Mouse (Mus musculus) cortical plate, adult 2 months (tissue): ENCODE measurements around the gene Dolk. TPM values are rescaled to one million over a fixed set of nuclear protein-coding genes. Genes with fewer than 3 reads are reported as not detected.
A peak's percentile ranks its signal among the peaks of the same experiment; 100 is the strongest.

ENCODE experiments used
- H3K27ac ChIP-seq: fragments of 200-500 bp; 2 replicates; pipeline ENCODE4 v1.5.1; 2012; ENCODE audit warnings: low read length, control low read depth, inconsistent platforms; ENCODE audit not compliant: insufficient read depth
- H3K4me1 ChIP-seq: fragments of 200-500 bp; 2 replicates; pipeline ENCODE4 v1.6.1; 2011; ENCODE audit warnings: low read length; ENCODE audit not compliant: control insufficient read depth, insufficient read depth
- H3K4me3 ChIP-seq: fragments of 200-500 bp; 2 replicates; pipeline ENCODE4 v1.5.1; 2011; ENCODE audit warnings: mild to moderate bottlenecking, low read length, control low read depth; ENCODE audit not compliant: insufficient read depth
- CTCF ChIP-seq: fragments of 200-500 bp; IDR thresholded peaks from 2 replicates; pipeline ENCODE4 v1.5.1; 2011; ENCODE audit warnings: mild to moderate bottlenecking, control low read depth, low read length; ENCODE audit not compliant: insufficient read depth; ENCODE audit errors: extremely low read depth
- POLR2A ChIP-seq: fragments of 200-500 bp; IDR thresholded peaks from 2 replicates; pipeline ENCODE4 v1.6.1; 2011; ENCODE audit warnings: mild to moderate bottlenecking, low read length, control low read depth; ENCODE audit not compliant: insufficient read depth; ENCODE audit errors: extremely low read depth
- polyA plus RNA-seq: library from polyadenylated mRNA; depleted of rRNA; stranded (reverse); fragments of >200 nt; gene quantifications from 2 replicates; pipeline ENCODE4 v1.2.3, GENCODE M21; 2012

The Dolk gene
- polyA plus RNA-seq, 1 experiment = 16.7 TPM

DNA sequence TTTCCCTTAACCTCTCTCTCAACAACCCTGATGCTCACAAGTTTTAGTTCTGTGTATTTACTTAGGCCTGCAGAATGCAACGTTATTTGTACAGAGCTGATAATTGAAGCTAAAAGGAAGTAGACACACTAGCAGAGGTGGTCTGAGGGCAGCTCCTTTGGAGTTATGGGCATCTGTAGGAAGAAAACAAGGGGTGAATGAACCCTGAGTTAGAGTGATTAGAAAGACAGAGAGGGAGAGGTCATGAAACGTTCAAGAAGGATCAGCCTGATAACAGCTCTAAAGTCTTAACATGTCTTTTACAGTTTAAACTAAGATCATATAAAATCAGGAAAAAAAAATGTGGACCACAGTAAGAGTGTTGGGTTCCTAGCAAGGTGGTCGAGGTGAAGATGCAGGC is 23.2 kb upstream of the Dolk start:
- H3K4me3 ChIP-seq = no peak overlapping the region
- TF ChIP-seq CTCF = no peak
- no peak for TF ChIP-seq POLR2A
- H3K27ac ChIP-seq = no peak overlapping the region
- H3K4me1 ChIP-seq = no peaks in the 10 kb centered on the region

DNA sequence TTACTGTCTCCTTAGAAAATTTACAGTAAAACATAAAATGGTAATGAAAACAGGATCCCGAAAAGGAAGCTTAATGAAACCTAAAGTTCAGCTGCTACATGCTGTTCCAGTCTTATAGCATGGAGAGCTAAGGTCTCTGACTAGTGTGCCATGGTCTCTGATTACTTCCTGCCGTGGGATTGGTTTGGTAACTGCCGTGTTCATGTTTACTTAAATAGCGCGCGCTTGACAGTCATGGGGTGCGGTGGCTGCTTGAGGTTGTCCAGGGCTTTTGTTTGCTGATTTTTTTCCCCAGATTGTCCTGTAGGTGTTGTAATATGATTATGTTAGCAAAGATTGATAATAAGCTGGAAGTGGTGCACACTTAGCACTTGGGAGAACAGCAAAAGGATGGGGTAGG is 20.0 kb upstream of the Dolk start:
- Histone ChIP-seq H3K4me1 (no peaks in the 10 kb centered on the region), H3K4me3 (no peak overlapping the region), H3K27ac (no peak overlapping the region)
- TF ChIP-seq POLR2A (no peak), CTCF (no peak)

DNA sequence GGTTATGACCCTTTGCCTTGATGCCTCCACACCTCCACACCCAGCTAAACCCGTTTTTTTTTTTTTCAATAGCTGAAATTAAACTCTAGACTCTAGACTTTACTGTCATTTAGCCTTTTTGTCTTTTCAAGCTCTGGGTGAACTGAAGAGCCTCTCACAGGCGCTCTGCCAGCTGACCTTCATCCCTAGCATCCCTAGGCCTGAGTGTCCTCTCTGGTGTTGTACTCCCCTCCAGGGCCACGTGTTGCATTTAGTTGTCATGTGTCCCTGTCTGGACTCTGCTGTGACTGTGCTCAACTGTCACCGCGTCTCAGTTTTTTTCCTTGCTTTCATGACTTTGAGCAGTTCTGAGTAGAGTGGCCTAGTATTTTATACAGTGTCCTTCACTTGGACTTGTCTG is 13.8 kb upstream of the Dolk start:
- no peak overlapping the region for H3K4me3 ChIP-seq
- no peaks in the 10 kb centered on the region for H3K4me1 ChIP-seq
- no peak overlapping the region for H3K27ac ChIP-seq
- TF ChIP-seq POLR2A = no peak

DNA sequence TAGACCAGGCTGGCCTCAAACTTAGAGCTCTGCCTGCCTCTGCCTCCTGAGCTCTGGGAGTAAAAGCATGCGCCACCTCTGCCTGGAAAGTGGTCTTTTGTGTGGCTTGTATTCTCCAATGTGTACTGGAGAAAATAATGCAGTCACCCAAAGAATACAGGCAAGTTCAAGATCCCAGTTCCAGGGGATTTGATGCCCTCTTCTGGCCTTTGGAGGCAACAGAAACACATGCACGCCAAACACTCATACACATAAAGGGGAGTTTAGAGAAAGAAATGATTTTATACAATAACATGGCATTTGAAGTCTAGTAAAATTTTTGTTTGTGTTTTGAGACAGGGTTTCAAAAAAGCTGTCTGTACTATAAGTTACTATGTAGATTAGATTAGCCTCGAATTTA is 13.4 kb upstream of the Dolk start:
- no peak overlapping the region for H3K27ac ChIP-seq
- H3K4me1 ChIP-seq = no peaks in the 10 kb centered on the region
- H3K4me3 ChIP-seq = no peak overlapping the region
- no peak for TF ChIP-seq CTCF
- TF ChIP-seq POLR2A = no peak

DNA sequence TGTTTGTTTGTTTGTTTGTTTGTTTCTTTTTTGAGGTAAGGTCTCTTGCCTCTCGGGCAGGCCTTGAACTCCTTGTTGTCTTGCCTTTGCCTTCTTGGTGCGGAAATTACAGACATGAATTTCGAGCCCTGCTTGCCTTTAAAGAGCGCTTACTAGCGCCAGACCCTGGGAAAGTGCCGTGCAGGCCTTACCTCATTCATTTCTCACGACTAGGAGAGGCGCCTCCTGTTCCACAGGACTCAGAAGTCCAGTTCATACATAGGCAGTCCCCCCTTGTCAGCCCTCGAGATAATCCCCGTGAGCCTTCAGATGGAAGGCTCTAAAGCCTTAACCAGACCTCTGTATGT is 866 bp upstream of the Dolk start:
- Histone ChIP-seq H3K4me1 (peaks cover 4% of the 10 kb centered on the region; the same call in 1 of the 2 replicates), H3K27ac (no peak overlapping the region), H3K4me3 (peak overlapping the region; percentile 83)
- TF ChIP-seq CTCF (no peak), POLR2A (no peak)

DNA sequence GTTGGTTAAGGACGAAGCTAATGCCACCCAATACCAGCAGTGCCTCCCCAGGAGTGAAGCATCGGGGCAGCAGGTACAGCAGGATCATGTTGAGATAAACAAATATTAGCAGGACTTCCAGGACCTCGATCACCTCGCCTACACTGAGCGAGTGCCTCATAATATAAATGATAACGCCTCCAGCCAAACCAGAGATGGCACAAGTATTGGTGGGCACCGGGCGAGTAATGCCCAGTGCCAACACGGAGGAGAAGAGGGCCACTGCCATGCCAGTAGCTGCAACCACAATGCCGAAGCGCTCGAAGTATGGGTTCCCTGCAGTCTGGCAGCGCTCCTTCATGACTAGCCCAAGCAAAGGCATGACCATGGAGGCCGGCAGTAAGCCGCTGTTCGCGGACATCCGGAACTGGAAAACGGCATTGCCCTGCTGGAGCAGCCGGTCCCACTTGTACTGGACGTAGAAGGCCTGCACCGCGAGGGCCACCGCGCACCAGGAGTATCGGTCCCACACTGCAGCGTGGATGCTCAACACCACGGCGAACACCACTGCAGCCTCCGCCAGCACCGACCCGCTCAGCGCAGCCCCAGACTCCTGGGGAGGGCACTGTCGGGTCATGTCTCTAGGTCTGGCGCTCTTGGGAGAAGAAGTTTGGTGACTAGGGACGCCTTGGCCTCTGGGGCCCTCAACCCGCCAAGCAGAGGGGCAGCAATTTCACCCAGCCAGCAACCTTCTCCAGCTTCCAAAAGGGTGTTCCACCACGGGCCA is 535 bp downstream of the Dolk start:
- TF ChIP-seq CTCF (no peak), POLR2A (no peak)
- peaks cover 4% of the 10 kb centered on the region; the same call in 1 of the 2 replicates for H3K4me1 ChIP-seq
- H3K4me3 ChIP-seq = peak overlapping the region; percentile 83
- H3K27ac ChIP-seq = no peak overlapping the region

DNA sequence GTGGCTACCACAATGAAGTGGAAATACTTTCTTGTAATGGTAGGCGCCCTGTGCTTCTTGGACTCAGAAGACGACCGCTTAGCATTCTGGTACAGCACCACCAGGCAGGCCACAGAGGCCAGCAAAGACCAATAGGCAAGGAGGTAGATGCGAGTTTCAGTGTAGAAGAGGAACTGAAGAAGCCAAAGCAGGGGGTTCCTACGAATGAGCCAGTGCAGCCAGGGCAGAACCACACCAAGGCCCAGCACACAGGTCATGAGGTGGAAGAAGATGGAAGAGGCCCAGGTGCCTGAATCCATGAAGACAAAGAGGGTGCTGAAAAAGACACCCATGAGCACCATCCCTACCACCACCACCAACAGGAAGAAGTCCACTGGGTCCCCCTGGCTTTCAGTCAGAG is 1.1 kb downstream of the Dolk start:
- no peak overlapping the region for H3K27ac ChIP-seq
- H3K4me1 ChIP-seq = peaks cover 4% of the 10 kb centered on the region; the same call in 1 of the 2 replicates
- peak overlapping the region; percentile 83; the same call in 1 of the 2 replicates for H3K4me3 ChIP-seq
- TF ChIP-seq CTCF = no peak
- no peak for TF ChIP-seq POLR2A

DNA sequence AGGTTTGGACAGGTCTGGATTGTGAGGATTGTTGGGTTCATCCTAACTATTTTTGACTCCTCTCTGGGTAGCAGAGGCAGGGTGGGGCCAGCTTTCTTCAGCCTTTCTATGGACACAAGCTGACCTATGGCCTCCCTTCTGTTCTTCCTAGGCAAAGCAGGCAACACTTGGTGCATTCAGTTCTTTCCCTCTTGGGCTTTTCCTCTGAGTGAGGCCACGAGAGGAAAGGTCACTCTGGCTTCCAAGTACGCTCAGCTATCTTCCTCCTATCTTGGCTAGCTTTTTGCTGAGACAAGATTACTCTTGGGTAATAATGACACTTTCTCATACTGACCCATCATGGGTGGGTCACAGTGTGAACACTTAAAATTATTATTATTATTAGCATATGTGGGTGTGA is 2.9 kb downstream of the Dolk start:
- H3K4me1 ChIP-seq = peaks cover 4% of the 10 kb centered on the region; the same call in 1 of the 2 replicates
- no peak overlapping the region for H3K4me3 ChIP-seq
- H3K27ac ChIP-seq = no peak overlapping the region
- TF ChIP-seq POLR2A = no peak
- no peak for TF ChIP-seq CTCF

DNA sequence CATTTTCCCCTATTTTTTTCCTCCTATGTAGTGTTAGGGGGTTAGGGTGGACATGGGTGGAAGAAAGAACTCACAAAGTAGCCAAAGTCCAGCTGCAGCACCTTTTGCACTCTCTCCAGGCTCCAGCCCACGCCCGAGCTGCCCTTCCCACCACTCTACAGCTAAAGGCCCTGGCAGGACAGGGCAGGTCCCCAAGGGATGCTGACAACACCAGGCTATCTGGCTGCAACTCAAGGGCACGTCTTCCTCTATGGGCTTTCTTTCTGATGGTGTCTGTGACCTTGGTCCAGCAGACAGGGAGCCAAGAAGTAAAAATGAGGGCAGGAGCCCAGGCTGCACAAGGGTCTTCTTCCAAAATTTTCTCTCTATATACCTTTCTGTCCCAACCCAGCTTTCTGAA is 4.5 kb downstream of the Dolk start:
- Histone ChIP-seq H3K27ac (no peak overlapping the region), H3K4me3 (no peak overlapping the region), H3K4me1 (peaks cover 4% of the 10 kb centered on the region; the same call in 1 of the 2 replicates)
- TF ChIP-seq CTCF (no peak), POLR2A (no peak)

DNA sequence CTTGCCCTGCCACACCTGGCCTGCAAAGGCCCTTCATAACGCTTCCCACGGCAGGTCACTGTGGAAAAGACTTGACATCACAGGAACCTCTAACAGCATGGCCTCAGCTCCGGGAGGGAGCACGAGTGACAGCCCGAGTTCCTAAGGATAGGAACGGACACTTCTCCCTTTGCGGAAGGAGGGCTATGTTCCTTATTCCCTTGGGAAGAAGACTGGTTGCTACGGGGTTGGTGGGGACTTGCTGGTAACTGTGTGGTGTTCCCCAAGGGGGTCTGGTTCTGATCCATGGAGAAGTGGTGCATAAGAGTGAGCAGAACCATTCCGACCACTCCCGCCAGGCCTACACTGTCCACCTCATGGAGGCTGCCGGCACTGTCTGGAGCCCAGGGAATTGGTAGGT is 5.4 kb downstream of the Dolk start, which contains the start of gene Gm28038:
Gm28038 (plus strand) TSS at position 301 of the 400 bp plus-strand sequence.
- peaks cover 4% of the 10 kb centered on the region; the same call in 1 of the 2 replicates for H3K4me1 ChIP-seq
- no peak within 1 kb of the TSS for H3K27ac ChIP-seq
- H3K4me3 ChIP-seq = no peak within 1 kb of the TSS
- TF ChIP-seq POLR2A (no peak), CTCF (no peak)

DNA sequence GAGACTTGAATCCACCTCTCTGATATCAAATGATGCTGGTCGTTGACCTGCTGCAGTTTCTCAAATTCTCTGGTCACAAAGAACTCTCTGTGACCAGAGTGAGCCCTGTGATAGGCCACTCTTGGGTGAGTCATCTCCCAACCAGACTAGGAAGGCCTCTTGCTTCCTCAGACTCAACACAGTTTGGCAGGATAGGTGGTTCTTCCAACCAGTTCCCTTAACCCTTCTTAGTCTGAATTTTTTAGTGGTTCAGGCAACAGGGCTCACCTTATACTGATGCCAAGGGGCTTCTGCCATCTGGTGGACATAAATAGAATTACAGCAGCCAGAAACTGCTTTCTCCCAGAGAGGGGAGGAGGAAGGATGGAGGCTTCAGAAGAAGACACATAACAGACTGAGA is 16.0 kb downstream of the Dolk start:
- Histone ChIP-seq H3K4me3 (no peak overlapping the region), H3K27ac (no peak overlapping the region), H3K4me1 (peaks cover 2% of the 10 kb centered on the region; the same call in 1 of the 2 replicates)
- no peak for TF ChIP-seq POLR2A
- peak; percentile 79 for TF ChIP-seq CTCF
